Mouse (Mus musculus): Measurements from ENCODE around the gene Hyal1.

- TF ChIP-seq EP300 (IDR thresholded peaks at IDR 0.05; ENCODE audit: low read depth in 1 of 2, low read length in 2 of 2) (no peak), TBP (IDR thresholded peaks at IDR 0.05; ENCODE audit: low read depth, low read length) (no peak), MAFK (IDR thresholded peaks at IDR 0.05; ENCODE audit: borderline replicate concordance, low read depth, low read length) (no peak), MAZ (IDR thresholded peaks at IDR 0.05; ENCODE audit: low read depth, low read length) (no peak), ZC3H11A (IDR thresholded peaks at IDR 0.05; ENCODE audit: low read depth, low read length) (no peak), POLR2A (IDR thresholded peaks at IDR 0.05; ENCODE audit: control insufficient read depth in 1 of 2, insufficient read depth in 1 of 2, low read depth in 1 of 2, low read length in 2 of 2, poor library complexity in 1 of 2) (no peak)
Measured at GRCm38 (mm10) chr9:107570016-107570415, 6.7 kb upstream of the Hyal1 start.

All from MEL (cell line).